Mouse (Mus musculus) heart, embryonic 10.5 days (tissue): ENCODE data around the gene Sel1l2. TPM values are rescaled to one million over a fixed set of nuclear protein-coding genes. Genes with fewer than 3 reads are reported as not detected.
A peak's percentile ranks its signal among the peaks of the same experiment; 100 is the strongest.

ENCODE experiments used
- DNase-seq: peaks from one replicate; pipeline ENCODE4 v3.0.0-alpha.2; 2017; ENCODE audit warnings: low spot score
- H3K27ac ChIP-seq: fragments of 300-500 bp; sonication (generic); 2 replicates; pipeline ENCODE4 v1.5.1; 2016; ENCODE audit warnings: mild to moderate bottlenecking
- H3K27me3 ChIP-seq: fragments of 300-500 bp; sonication (generic); 2 replicates; pipeline ENCODE4 v1.6.1; 2016; ENCODE audit warnings: mild to moderate bottlenecking; ENCODE audit not compliant: poor library complexity, insufficient read depth, severe bottlenecking
- H3K36me3 ChIP-seq: fragments of 300-500 bp; sonication (generic); 2 replicates; pipeline ENCODE4 v1.6.1; 2016; ENCODE audit warnings: mild to moderate bottlenecking, moderate library complexity
- H3K4me1 ChIP-seq: fragments of 300-500 bp; sonication (generic); 2 replicates; pipeline ENCODE4 v1.6.1; 2016; ENCODE audit warnings: mild to moderate bottlenecking
- H3K4me3 ChIP-seq: fragments of 300-500 bp; sonication (generic); 2 replicates; pipeline ENCODE4 v1.5.1; 2016; ENCODE audit warnings: mild to moderate bottlenecking, moderate library complexity
- H3K9me3 ChIP-seq: fragments of 300-500 bp; sonication (generic); 2 replicates; pipeline ENCODE4 v1.6.1; 2016; ENCODE audit warnings: mild to moderate bottlenecking, moderate library complexity
- WGBS: fragments of 180-500 bp; shearing (Covaris S2); methylation state at CpG from one replicate; pipeline ENCODE4 v1.1.7; 2016; 5-methylcytosine and 5-hydroxymethylcytosine counted together
- polyA plus RNA-seq: library from polyadenylated mRNA; unstranded; fragments of >200 nt; fragmentation: Nextera tagmentation; extraction: Ambion mirVana; gene quantifications from 2 replicates; pipeline ENCODE4 v1.2.1, GENCODE M21; 2016

Gene Sel1l2
- polyA plus RNA-seq, 1 experiment from 2014 or later, result not detected

GRCm38 (mm10) chr2:140280808-140281207 is 108.7 kb downstream of the Sel1l2 start:
- 61% methylated on average over 8 of the region's 8 CpGs for WGBS
- no peak overlapping the region for H3K4me3 ChIP-seq
- H3K36me3 ChIP-seq, result no peaks in the 10 kb centered on the region
- no peak overlapping the region for H3K27ac ChIP-seq
- no peaks in the 10 kb centered on the region for H3K9me3 ChIP-seq
- DNase-seq, result no peak
- 0 out of 2 replicates have a peak, but pooled peaks cover 3% of the 10 kb centered on the region for H3K4me1 ChIP-seq
- H3K27me3 ChIP-seq, result no peaks in the 10 kb centered on the region

DNA sequence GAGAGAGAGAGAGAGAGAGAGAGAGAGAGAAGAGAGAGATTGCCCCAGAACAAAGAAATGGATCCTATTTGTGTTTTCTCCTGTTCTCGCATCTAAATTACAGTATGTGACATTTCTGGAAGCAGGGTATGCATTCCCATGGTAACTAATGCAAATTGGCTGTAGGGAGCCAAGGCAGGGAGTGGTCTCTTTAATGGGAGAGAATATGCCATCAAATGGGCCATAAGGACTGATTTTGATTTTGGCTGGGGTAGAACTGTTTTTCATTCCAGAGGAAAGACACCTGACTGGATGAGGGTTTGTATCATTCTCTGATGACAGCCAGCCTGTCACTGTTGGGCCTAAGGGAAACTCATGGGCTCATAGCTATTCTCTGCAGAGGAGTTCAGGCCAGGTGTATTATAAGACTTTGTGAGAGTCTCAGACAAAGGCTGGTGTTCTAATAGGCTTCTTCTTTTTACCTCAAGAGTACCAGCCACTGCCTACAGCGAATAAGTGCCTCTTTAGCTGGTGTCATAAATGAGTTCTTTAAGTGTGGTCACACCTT is 133.8 kb downstream of the Sel1l2 start:
- Histone ChIP-seq H3K4me3 (no peak overlapping the region), H3K27me3 (no peaks in the 10 kb centered on the region), H3K9me3 (no peaks in the 10 kb centered on the region), H3K4me1 (0 out of 2 replicates have a peak, but pooled peaks cover 4% of the 10 kb centered on the region), H3K36me3 (no peaks in the 10 kb centered on the region), H3K27ac (no peak overlapping the region)
- WGBS, result 88% methylated on average over 2 of the region's 2 CpGs
- no peak for DNase-seq

GRCm38 (mm10) chr2:140254256-140254655 is 135.2 kb downstream of the Sel1l2 start:
- no peak for DNase-seq
- Histone ChIP-seq H3K4me3 (no peak overlapping the region), H3K9me3 (no peaks in the 10 kb centered on the region), H3K27ac (no peak overlapping the region), H3K27me3 (no peaks in the 10 kb centered on the region), H3K36me3 (no peaks in the 10 kb centered on the region), H3K4me1 (0 out of 2 replicates have a peak, but pooled peaks cover 4% of the 10 kb centered on the region)
- WGBS, result 80% methylated on average over 7 of the region's 7 CpGs

DNA sequence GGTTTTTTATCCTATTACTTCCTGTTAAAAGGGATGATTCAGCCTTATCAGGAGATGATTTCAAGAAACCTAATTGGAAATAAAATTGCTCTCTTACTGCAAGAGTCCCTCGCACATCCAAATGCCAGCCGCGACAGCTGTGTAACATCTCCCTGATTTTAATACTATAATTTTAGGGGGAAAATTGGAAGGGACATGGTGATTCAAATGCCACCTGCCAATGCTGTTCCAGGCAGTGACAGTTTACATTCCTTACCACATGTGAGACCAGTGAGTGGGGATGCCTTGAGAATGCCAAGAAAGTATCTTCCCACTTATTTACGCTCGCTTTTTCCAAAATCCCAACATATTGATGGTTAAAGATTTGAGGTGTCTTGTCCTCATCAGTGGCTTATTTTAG is 146.4 kb downstream of the Sel1l2 start:
- Histone ChIP-seq H3K27ac (no peak overlapping the region), H3K9me3 (no peaks in the 10 kb centered on the region), H3K36me3 (no peaks in the 10 kb centered on the region), H3K4me1 (0 out of 2 replicates have a peak, but pooled peaks cover 4% of the 10 kb centered on the region), H3K27me3 (no peaks in the 10 kb centered on the region), H3K4me3 (no peak overlapping the region)
- no peak for DNase-seq
- WGBS, result 93% methylated on average over 5 of the region's 5 CpGs

DNA sequence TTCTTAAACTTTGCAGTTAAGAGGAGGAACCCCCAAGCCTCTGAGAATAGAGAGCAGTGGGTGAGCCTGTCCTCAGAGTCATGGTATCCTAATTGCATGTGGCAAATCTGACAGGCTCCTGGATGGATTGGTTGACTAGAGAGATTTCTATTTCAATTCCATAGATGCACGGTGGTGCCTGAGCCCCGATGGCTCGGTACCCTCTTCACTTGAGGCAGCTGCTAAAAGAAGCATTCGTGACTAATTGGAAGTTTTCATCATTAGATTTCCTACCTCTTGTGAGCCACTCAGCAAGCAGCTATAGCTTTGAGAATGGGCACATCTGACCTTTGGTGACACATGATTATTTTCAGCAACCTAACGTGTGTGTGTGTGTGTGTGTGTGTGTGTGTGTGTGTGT is 147.1 kb downstream of the Sel1l2 start:
- no peak overlapping the region for H3K4me3 ChIP-seq
- 0 out of 2 replicates have a peak, but pooled peaks cover 4% of the 10 kb centered on the region for H3K4me1 ChIP-seq
- no peaks in the 10 kb centered on the region for H3K36me3 ChIP-seq
- WGBS, result 80% methylated on average over 5 of the region's 5 CpGs
- no peak overlapping the region for H3K27ac ChIP-seq
- DNase-seq, result no peak
- H3K27me3 ChIP-seq, result no peaks in the 10 kb centered on the region
- no peaks in the 10 kb centered on the region for H3K9me3 ChIP-seq

DNA sequence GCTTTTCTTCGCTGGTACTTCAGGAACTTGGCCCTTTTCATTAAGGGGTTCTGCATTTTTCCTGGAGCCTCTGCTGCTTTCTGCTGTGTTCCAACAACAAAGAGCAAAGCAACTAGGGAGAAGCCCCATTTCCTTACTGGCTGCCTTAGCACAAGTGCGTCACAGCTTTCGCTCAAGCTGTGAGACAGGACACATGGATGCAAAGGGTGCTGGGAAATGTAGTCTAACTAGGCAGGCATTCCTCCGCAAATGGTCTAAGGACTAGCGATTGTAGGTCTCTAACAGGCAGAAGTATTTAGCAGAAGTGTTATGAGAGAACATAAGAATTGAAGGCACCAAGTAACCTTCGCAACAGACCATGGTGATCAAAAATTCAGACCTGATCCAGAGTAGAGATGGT is 152.3 kb downstream of the Sel1l2 start:
- H3K27me3 ChIP-seq, result no peaks in the 10 kb centered on the region
- no peak for DNase-seq
- WGBS, result 43% methylated on average over 6 of the region's 6 CpGs
- H3K9me3 ChIP-seq, result no peaks in the 10 kb centered on the region
- no peak overlapping the region for H3K4me3 ChIP-seq
- no peak overlapping the region for H3K27ac ChIP-seq
- H3K36me3 ChIP-seq, result no peaks in the 10 kb centered on the region
- no peaks in the 10 kb centered on the region for H3K4me1 ChIP-seq

GRCm38 (mm10) chr2:140230295-140230694 is 159.2 kb downstream of the Sel1l2 start:
- Histone ChIP-seq H3K4me3 (no peak overlapping the region), H3K36me3 (no peaks in the 10 kb centered on the region), H3K4me1 (no peaks in the 10 kb centered on the region), H3K27me3 (no peaks in the 10 kb centered on the region), H3K9me3 (no peaks in the 10 kb centered on the region), H3K27ac (no peak overlapping the region)
- no peak for DNase-seq
- WGBS, result 59% methylated on average over 1 of the region's 1 CpGs

DNA sequence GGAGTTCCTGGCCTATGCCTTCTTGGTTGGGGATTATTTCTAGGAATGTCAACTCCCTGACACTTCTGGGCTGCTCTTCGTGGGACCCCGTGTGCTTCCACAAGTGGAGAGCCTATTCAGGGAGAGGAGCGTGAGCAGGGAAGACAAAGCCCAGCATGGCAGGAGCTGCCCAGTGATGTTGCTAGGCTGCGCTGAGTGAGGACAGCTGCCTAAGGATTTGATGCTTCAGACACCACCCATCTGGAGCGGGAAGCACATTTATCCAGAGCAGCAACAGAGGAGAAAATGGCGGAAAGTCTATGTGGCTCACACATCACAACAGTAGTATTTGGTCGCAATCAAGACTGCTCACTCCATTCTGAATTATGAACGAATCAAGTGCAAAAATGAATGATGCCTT is 169.2 kb downstream of the Sel1l2 start:
- H3K4me3 ChIP-seq, result no peak overlapping the region
- no peak for DNase-seq
- H3K36me3 ChIP-seq, result no peaks in the 10 kb centered on the region
- 62% methylated on average over 8 of the region's 8 CpGs for WGBS
- no peaks in the 10 kb centered on the region for H3K4me1 ChIP-seq
- H3K9me3 ChIP-seq, result no peaks in the 10 kb centered on the region
- no peak overlapping the region for H3K27ac ChIP-seq
- no peaks in the 10 kb centered on the region for H3K27me3 ChIP-seq

- no peaks in the 10 kb centered on the region for H3K4me1 ChIP-seq
- H3K9me3 ChIP-seq, result no peaks in the 10 kb centered on the region
- H3K27me3 ChIP-seq, result no peaks in the 10 kb centered on the region
- WGBS, result 69% methylated on average over 1 of the region's 1 CpGs
- H3K27ac ChIP-seq, result no peak overlapping the region
- H3K4me3 ChIP-seq, result no peak overlapping the region
- H3K36me3 ChIP-seq, result no peaks in the 10 kb centered on the region
- no peak for DNase-seq
These were observed 173.5 kb downstream of the Sel1l2 start for GRCm38 (mm10) chr2:140215965-140216364.

DNA sequence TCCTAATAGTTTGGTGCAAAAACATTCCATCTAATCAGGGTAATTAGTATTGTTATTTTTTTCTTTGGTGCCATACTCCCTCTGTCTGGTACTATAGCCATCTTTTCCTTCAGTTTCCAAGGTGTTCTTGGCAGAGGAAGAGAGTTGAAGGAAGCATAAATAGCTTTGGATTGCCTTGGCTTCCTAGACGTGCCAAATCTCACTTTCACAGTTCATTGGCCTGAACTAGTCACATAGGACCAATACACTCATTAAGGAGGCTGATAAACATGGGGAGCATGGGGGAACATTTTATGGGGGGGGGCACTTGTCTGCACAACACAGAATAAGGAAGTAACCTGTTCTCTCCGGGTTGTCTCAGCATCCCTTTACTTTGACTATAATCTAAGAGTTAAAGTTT is 174.1 kb downstream of the Sel1l2 start:
- WGBS, result 69% methylated on average over 2 of the region's 2 CpGs
- H3K27me3 ChIP-seq, result no peaks in the 10 kb centered on the region
- H3K27ac ChIP-seq, result no peak overlapping the region
- H3K4me3 ChIP-seq, result no peak overlapping the region
- H3K4me1 ChIP-seq, result peaks cover 2% of the 10 kb centered on the region; the same call in 1 of the 2 replicates
- H3K9me3 ChIP-seq, result no peaks in the 10 kb centered on the region
- no peak for DNase-seq
- H3K36me3 ChIP-seq, result no peaks in the 10 kb centered on the region

DNA sequence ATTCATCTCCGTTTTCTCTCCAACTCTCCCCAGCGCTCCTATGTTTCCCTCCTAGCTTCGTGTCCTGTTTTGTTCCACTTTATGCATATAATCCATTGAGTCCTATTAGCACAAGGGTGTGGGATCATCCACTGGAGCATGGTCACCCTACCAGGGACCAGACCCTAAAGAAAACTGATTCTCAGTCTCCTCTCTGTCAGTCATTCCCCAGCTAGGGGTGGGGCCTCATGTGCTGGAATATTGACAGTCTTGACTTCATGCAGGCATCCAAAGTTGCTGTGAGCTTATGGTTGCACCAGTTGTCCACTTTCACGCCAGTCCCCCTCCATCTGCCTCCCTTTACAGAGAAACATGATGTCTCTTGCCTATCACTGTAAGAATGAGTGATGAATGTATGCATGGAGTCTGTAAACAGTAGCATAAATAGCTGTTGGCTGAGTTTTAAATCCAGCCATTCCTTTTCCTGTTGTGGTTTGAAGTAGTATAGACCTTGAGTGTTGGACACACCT is 174.9 kb downstream of the Sel1l2 start:
- no peaks in the 10 kb centered on the region for H3K27me3 ChIP-seq
- H3K27ac ChIP-seq, result no peak overlapping the region
- peaks cover 8% of the 10 kb centered on the region for H3K4me1 ChIP-seq
- H3K9me3 ChIP-seq, result no peaks in the 10 kb centered on the region
- H3K4me3 ChIP-seq, result no peak overlapping the region
- H3K36me3 ChIP-seq, result no peaks in the 10 kb centered on the region
- DNase-seq, result no peak
- WGBS, result 88% methylated on average over 4 of the region's 4 CpGs

- peaks cover 30% of the 10 kb centered on the region for H3K36me3 ChIP-seq
- WGBS, result 91% methylated on average over 7 of the region's 7 CpGs
- H3K4me1 ChIP-seq, result peaks cover 12% of the 10 kb centered on the region
- no peak overlapping the region for H3K4me3 ChIP-seq
- H3K27me3 ChIP-seq, result no peaks in the 10 kb centered on the region
- H3K9me3 ChIP-seq, result no peaks in the 10 kb centered on the region
- H3K27ac ChIP-seq, result no peak overlapping the region
- DNase-seq, result no peak
These were observed 185.8 kb downstream of the Sel1l2 start for GRCm38 (mm10) chr2:140203756-140204155.

DNA sequence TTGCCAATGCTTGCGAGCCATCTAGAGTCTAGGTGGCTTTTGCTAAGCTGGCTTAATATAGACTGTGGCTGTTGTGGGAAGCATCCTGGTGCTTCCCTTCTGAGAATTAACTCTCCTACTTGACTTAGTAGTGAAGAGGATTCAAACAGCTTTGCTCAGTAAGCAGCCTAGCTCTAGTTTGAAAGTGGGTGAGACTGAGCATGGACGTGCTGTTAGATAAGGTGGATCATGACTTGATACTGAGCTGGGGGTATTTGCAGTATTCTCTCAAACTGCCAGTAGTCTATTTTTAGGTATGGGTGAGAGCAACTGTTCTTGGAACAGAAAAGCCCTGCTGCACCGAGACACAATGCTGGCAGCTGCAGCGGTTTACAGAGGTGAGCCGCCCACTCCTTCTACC is 186.9 kb downstream of the Sel1l2 start:
- no peaks in the 10 kb centered on the region for H3K9me3 ChIP-seq
- no peaks in the 10 kb centered on the region for H3K27me3 ChIP-seq
- peak overlapping the region; percentile 32; the same call in 1 of the 2 replicates for H3K4me3 ChIP-seq
- H3K27ac ChIP-seq, result peak overlapping the region; percentile 29; the same call in 1 of the 2 replicates
- no peak for DNase-seq
- peaks cover 12% of the 10 kb centered on the region for H3K4me1 ChIP-seq
- 49% methylated on average over 5 of the region's 5 CpGs for WGBS
- peaks cover 34% of the 10 kb centered on the region for H3K36me3 ChIP-seq

- no peak overlapping the region for H3K4me3 ChIP-seq
- no peaks in the 10 kb centered on the region for H3K27me3 ChIP-seq
- no peaks in the 10 kb centered on the region for H3K9me3 ChIP-seq
- DNase-seq, result no peak
- 78% methylated on average over 2 of the region's 2 CpGs for WGBS
- no peak overlapping the region for H3K27ac ChIP-seq
- H3K36me3 ChIP-seq, result peaks cover 42% of the 10 kb centered on the region
- H3K4me1 ChIP-seq, result peaks cover 12% of the 10 kb centered on the region
These were observed 188.8 kb downstream of the Sel1l2 start for GRCm38 (mm10) chr2:140200713-140201112.
